Mouse (Mus musculus) urinary bladder, postnatal 4 days (tissue): ENCODE data around the gene Slc4a10.
"Not testable (repeated sequence)": the region's sequence is repeated elsewhere in the genome, so short reads cannot be mapped to it uniquely, and the experiment has no call there.

ENCODE experiments used
- DNase-seq, 2 experiments: peaks; one replicate each; pipeline ENCODE4 v3.0.0; 2021 to 2022; ENCODE audit warnings: low spot score in 2 of 2

Slc4a10 gene

DNA sequence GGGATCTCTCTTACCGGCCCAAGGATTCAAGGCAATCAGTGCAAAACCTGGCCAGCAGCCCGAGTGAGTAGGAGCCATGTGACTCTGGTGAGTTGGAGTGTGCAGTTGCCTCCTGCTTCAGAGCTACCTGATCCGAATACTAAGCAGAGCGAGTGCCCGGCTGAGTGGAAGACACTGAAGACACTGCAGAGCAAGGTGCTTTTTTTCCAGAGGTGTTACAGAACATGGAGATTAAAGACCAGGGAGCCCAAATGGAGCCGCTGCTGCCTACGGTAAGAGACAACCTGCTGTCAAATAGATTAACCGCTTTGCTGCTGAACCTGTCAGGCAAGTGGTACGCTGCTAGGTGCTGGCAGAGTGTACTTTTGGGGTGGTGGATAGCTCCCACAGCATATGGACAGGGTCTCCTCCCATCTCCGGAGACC, at the start of gene Slc4a10:
TSS of gene Slc4a10 (plus strand) at position 42 of the 425 bp plus-strand sequence.
- DNase-seq, result no peak

DNA sequence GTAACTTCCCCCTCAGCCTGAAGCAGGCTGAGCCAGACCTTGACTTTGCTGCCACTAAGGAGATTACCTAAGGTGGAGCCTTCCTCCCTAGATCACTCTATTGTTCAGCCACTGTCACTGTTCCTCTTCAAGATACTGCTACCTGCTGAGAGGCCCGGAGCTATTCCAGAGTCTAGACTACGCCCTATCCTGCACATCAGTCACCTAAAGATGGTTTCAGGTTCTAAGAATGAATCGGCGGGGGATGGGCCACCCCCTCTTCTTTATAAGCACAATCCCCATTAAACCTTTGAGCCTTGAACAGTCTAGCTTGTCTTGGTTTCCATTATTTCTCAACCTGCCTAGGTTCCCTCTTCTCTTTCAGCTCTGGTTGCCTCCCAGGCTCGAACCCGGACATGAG, 45.0 kb upstream of the Slc4a10 start:
- DNase-seq, result not testable (repeated sequence)

DNA sequence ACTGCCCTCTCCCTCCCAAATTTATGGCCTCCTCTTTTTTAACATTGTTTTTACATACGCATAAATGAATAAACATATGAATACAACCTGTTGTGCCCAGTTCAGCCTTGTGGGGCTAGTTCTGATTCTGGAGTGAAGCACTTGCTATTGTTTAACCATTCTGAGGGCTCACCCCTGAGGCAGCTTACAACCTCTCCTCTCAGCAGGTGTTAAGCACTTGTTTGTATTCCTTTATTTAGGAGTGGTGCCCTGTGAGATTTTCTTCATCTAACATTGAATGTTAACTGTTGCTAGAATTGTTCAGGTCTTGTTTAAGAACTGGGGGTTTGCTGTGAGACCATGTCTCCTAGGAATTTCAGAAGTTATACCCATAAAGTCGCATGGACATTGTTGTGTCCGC, 28.1 kb upstream of the Slc4a10 start:
- DNase-seq, result no peak

DNA sequence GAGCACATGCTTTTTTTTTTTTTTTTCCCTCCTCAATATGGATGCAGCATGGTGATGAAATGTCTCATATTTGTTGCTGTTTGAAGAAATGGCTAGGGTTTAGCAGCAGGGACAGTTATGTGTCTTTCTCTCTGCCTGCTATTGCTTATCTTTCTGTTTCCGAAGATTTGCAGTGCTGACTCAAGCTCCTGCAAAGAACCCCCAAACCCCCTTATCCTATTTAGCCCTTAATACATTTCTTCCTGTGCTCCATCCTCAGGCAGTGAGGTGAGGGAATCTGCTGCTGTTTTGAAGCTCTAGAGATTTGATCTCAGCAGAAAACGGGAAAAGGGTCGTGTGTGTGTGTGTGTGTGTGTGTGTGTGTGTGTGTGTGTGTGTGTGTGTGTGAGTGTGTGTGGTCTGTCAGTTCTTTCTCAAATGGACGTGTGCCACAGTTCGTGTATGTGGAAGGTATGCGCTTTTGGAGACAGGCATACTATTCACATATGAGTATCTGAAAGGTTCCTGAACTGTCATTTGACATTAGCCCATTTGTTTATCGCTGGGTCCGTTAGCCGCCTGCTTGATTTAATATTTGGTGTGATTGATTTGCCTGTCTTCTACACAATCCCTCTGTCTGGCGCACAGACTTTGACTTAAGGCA, 720 bp downstream of the Slc4a10 start:
- DNase-seq, result no peak

DNA sequence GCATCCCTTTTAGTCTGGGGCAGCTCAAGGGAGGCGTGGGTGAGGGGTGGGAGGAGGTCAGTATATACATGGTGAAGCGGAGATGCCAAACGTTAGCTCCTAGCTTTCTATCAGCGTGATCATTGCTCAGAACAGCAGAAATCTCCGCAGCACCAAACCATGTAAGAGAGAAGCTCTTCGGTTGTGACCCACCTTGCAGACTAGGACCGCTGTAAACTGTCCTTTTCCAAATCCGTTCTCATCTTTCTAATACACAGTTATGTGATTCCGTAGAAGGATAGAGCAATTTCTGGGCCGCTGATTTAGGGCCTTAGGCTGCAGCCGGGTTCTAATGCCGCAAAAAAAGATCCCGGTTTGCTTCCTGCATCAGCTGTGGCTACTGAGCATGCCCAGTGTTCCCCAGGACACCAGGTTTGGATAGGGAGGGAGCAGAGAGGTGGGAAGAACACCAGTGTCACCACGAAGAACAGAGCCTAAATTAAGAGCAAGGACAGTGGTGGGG, 1.3 kb downstream of the Slc4a10 start:
- no peak for DNase-seq

DNA sequence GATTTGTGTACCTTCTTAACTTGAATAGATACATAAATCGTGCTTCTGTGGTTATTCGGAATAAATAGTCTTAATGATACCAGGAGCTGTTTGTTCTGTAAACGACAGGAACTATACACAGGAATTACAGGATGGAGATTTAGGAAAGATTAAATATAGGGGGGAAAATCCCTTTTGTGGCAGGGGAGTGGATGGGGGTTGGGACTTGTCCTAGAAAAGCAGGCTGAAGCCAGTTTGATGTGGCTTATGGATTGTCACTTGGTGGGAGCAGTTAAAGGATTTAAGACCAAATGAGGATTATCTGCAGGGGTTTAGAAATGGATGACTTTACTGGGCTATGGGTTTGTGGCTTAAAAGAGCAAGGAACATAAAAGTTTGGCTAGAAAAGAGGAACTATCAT, 1.9 kb downstream of the Slc4a10 start:
- no peak for DNase-seq

DNA sequence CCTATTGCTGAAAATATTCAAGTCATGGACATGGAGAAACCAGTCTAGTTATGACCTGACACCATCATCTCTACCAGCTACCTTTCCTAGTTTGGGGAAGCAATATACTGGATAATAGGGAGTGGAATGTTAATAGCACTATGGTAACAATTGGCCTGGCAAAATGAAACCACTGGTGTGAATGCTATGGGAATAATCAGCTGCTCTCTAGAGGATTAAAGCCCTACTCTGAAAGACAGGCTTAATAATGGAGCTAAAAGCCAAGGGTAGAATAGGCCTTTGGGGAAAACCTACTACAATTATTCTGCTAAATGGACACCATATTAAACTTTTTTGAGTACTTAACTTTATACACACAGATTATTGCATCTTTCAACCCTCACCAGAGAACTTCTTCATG, 30.2 kb downstream of the Slc4a10 start:
- DNase-seq, result no peak

DNA sequence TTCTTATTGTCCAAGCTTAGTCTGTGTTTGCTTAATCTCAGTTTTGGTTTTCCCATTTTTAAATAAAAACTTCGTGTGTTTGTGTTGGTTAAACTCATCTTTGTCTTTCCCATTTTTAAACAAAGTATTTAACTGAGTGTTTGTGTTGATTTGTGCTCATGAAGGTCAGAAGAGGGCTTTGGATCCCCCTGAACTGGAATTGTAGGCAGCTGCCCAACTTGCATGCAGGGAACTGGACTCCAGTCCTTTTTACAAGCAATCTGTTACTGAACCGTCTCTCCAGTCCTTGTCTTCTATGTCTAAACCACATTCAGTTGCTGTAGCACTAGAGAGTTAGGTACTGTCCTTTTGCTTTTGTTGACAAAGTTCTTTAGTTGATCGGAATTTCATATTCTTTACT, 41.3 kb downstream of the Slc4a10 start:
- DNase-seq, result no peak

DNA sequence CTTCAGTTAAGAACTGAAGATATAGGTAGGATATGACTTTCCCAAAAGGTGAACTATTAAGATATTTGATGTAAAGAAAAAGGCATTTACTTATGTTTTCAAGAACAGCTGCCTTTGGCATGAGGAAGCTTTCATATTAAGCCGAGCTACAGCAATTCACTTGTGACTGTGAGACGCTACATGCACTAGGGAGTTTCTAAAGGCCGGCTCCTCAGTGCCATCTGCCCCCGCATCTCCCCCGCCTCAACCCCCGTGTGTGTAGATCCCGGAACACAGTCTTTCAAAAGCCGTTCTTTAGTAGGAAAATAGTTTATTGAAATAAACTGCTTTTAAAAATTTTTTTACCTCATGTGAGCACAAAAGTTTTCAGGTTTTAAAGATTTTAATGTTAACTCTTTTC, 42.5 kb downstream of the Slc4a10 start:
- no peak for DNase-seq

DNA sequence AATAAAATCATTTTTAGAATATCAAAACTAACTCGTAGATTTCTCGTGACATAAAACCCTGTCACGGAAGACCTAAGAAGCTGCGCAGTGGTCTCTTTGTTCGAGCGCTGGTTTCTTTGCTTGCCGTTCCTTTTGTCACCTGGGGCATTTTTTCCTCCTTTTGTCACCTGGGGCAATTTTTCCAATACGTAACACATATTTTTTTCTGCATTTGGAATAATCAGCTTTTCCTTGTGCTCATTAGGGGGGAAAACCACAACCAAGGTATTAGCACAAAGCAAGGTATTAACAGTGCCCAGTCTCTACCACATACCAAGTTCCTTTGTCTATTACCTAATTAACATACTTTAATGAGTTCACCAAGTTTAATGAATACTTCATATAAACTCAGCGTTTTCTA, 42.9 kb downstream of the Slc4a10 start:
- no peak for DNase-seq

DNA sequence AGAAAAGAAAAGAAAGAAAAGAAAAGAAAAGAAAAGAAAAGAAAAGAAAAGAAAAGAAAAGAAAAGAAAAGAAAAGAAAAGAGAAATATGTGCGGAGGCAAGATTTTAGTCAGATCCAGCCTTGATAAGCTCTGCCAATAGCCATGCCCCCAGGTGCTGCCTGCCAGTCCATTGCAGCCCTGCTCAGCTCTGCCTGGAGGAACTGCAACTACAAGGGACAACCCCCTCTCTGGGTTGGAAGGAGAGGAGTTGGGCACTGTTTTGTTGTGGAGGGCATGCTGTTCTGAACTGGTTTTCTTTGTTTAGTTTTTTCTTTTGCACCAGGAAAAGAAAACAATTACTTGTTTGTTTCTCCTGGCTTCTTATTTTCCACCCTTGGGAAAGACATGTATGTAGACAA, 54.3 kb downstream of the Slc4a10 start:
- no peak for DNase-seq

DNA sequence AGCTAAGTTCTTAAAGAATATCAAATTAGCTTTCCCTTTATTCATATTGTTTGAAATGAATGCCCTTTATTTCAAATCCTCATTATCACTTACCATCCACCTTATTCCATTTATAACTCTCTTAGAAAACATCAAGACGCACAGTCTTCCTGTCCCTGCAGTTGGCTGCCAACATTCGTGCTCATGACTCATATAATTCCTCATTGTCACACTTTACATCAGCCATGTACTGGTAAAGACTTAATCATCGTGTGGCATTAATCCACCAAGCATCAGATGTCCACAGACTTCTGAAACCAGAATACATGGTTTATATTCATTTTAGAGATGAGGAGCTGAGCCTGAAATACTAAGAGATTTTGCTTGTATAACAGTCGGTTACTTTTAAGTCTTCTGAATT, 69.1 kb downstream of the Slc4a10 start:
- no peak for DNase-seq

DNA sequence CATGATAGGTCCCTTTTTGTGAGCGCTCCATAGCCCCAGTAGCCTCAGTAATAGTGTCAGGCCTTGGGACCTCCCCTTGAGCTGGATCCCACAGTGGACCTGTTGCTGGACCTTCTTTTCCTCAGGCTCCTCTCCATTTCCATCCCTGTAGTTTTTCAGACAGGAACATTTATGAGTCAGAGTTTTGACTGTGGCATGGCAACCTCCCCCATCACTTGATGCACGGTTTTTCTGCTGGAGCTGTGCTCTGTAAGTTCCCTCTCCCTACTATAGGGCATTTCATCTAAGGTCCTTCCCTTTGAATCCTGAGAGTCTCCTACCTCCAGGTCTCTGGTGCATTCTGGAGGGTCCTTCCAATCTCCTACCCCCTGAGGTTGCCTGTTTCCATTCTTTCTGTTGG, 83.7 kb downstream of the Slc4a10 start:
- no peak for DNase-seq

DNA sequence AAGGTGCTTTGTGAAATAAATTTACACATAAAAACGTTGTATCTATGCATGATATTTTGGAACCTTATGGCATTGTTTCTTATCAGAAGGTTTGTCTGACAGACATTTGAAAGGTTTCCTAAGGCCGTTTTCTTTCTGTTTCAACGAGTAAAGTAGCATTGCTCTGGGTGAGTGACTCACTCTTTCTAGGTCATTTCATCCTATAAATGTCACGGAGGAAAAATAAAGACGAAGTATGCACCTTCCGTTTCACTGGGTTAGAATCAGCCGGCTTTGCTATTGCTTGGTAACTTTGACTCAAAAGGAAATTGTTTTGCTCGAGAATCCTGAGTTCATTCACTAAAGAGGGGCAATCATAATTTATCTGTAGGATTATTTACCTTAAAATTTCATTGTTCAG, 88.6 kb downstream of the Slc4a10 start:
- no peak for DNase-seq

DNA sequence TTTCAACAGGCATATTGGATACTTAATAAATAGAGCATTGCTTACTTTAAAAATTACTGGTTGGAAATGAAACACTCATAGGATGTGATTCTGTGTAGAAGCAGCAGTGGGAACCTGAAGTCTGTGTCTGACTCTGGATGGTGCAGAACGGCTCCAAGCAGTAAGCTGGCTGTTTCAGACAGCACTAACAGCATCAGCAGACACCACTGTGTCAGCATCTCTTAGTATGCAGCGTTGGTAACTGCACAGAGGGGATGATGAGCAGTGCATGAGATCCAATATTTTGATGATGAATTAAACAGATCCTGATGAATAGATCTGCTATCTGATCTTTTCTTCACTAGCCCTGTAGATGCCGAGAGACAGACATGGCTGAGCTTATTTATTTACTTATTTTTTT, 101.4 kb downstream of the Slc4a10 start:
- DNase-seq, result no peak

DNA sequence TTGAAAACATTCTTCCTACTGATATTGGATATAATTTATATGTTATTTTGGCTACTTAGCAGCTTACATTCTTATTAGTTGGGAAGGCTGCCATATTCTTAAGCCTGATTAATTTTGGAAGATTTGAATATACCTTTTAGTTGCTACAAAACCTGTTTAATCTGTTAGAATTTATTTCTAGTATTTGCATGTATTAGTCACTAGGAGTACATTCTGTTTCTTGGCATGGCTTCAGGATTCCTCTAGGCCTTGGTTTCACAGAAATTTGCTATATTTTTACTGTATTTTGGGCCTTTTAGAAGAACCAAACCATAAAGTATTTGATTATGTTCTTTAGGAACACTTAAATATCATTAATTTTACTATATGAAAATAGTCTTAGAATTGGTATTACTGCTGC, 103.2 kb downstream of the Slc4a10 start:
- DNase-seq, result no peak

DNA sequence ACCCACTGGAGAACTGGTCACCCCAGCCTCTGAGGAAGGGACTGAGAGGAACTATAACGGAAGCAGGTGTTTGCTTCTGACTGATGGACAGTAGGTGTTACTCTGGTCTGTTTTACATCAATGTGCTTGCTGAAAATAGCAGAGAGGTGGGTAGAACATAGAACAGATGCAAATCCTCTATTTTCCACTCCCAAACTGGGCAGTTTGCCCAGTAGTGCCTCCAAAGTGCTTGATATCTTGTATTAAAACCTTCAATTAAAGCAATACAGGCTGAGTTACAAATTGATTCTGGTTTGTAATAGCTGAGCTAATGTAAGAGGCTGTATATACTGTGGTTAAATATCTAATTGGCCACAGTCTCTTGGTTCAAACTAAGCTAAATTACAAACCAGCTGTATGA, 104.6 kb downstream of the Slc4a10 start:
- no peak for DNase-seq

DNA sequence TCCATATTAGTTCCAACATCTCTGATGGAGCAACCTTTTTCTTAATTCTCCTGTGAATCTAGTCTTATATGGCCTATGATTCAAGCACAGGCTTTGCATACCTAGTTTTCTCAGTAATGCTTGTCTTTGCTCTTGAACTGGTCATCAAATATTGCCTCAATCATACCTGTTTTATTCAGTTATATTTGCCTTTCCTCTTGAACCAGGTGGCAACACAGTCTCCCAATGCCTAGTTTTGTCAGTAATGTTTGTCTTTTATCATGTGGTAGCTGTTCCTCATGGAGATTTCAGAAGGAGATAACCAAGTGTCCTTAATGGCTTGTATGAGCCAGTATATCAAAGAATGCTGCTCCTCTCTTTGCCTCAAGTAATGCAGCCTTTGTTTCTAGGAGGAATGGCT, 163.8 kb downstream of the Slc4a10 start:
- no peak for DNase-seq

DNA sequence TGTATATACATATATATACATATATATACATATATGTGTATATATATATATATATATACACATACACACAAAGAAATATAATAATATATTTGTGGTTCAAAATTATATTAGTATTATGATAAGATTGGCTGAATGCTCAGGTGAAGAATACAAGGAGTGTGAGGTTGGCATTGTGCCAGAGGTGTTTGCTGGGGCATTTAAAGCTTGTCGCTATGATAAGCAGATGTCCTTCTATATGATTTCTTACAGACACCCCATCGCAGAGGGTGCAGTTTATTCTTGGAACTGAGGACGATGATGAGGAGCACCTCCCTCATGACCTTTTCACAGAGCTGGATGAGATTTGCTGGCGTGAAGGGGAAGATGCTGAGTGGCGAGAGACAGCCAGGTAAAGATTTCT, 164.8 kb downstream of the Slc4a10 start:
- DNase-seq, result no peak

DNA sequence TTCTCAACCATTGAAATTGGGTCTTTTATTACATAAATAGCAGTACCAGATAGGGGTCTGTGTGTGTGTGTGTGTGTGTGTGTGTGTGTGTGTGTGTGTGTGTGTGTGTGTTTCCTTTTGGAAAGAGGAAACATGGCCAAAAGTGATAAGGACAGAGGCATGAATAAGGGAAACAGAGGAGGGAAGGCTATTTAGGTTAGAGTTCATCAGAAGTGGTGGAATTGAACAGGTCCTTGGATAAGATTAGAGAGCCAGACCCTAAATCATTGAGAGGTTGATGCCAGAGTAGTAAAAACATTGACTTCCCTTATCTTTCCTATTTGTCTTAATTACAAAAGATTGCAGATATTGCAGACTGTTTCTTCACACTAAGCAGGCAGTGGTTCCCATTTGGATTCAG, 181.3 kb downstream of the Slc4a10 start:
- DNase-seq, result no peak

DNA sequence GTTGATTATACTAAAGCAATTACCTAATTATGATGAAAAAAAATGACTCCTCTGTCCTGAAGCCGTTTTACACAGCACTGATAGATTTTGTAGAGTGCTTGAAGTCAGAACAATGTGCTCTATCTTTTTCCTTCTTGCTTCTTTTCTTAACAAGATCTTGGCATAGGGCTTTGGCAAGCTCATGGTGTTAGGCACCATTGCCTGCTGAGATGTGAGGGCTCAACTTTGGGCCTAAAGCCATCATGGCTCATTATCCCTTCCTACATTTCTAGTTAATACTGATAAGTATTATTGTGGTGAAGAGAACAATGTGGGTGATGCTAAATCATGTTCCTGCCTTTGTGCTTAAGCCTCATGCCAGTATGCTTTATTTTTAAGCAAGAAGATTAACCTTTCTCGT, 185.0 kb downstream of the Slc4a10 start:
- DNase-seq, result no peak

DNA sequence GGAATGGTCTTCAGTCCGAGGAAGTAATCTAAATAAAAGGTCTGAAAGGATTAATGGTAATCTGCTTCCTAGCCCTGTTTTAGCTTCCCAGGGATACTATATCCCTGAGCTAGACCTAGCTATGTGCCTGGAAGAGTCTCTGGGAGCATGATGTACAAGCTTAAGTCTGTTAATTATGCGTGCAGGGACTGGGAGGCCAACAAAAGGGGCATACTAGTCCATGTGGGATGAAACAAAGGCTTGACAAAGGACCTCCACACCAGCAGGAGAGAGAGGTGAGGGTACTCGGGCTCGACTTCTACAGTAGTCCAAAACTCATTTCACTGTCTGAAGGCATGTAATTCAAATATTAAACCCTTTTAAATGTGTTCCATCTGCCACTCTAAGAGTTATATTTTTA, 197.9 kb downstream of the Slc4a10 start:
- DNase-seq, result no peak

DNA sequence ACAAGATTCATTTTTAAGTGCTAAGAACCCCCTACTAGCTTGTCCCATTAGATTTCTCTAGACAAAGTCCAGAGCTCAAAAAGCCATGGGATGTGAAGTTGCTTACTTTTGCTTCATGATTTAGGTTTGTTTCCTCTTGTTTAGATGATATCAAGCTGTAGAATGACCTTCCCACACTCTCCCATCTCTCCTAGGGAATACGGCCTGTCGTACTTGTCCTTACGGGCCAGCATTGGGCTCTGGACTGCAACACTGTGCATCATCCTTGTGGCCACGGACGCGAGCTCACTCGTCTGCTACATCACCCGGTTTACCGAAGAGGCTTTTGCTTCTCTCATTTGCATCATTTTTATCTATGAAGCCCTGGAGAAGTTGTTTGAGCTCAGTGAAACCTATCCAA, 222.2 kb downstream of the Slc4a10 start:
- no peak for DNase-seq

DNA sequence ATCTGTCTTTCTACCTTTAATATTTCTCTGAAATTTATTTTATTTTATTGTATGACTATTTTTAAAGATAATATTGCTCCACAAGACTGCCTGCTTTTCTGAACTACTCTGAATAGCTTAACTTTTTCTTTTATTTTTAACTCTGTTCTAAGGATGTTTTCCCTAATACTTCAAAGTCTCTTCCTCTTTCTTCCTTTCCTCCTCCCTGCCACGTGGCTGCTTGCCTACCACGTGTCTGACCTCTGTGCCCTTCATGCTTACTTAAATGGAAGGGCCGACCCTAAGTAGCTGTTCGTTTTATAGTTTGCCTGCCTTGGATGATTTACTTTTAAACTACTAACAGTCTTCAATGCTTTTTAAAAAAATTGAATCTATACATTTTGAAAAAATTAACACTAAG, 225.6 kb downstream of the Slc4a10 start:
- DNase-seq, result no peak
